Mouse (Mus musculus) heart, embryonic 16.5 days (tissue): ENCODE data around the gene Slc1a7. TPM values are rescaled to one million over a fixed set of nuclear protein-coding genes. Genes with fewer than 3 reads are reported as not detected.

Experiments
- polyA plus RNA-seq: library from polyadenylated mRNA; unstranded; fragments of >200 nt; fragmentation: Nextera tagmentation; extraction: Ambion mirVana; gene quantifications from 2 replicates; pipeline ENCODE4 v1.2.1, GENCODE M21; 2015

Slc1a7 gene
- polyA plus RNA-seq, 1 experiment from 2014 or later: not detected

Other genes with a start within 250 kb of the Slc1a7 start
- gene Lrp8, start 166.1 kb upstream of the Slc1a7 start, polyA plus RNA-seq: 0.67 and 0.91 TPM in 2 replicates
- gene Magoh, start 88.6 kb upstream of the Slc1a7 start, polyA plus RNA-seq: 77.2 and 86.6 TPM in 2 replicates
- gene 0610037L13Rik, start 78.5 kb upstream of the Slc1a7 start, polyA plus RNA-seq: 95.2 and 99.1 TPM in 2 replicates
- gene Cpt2, start 44.7 kb upstream of the Slc1a7 start, polyA plus RNA-seq: 62.8 and 69.2 TPM in 2 replicates
- gene Podn, start 128.1 kb downstream of the Slc1a7 start, polyA plus RNA-seq: 0.64 TPM in 2 replicates
- 189 and 200 TPM in 2 replicates for gene Scp2, start 176.7 kb downstream of the Slc1a7 start, polyA plus RNA-seq
- 22.8 and 27.9 TPM in 2 replicates for gene Echdc2, start 197.1 kb downstream of the Slc1a7 start, polyA plus RNA-seq
- gene Zyg11a, start 249.7 kb downstream of the Slc1a7 start, polyA plus RNA-seq: 0.05 TPM in 1 of 2 replicates, not detected in the other